Mouse (Mus musculus) c-Kit-positive CD71-positive TER-119-positive erythroid progenitor cells, embryonic 14.5 days (primary cell): Measurements from ENCODE around the gene Phb2.

Source experiments
- DNase-seq: peaks from one replicate; pipeline ENCODE4 v3.0.0-alpha.2; 2013; ENCODE audit warnings: low spot score

Phb2 gene

GRCm38 (mm10) chr6:124722876-124723473, 10.8 kb downstream of the Phb2 start:
- no peak for DNase-seq

GRCm38 (mm10) chr6:124723541-124723940, 11.4 kb downstream of the Phb2 start:
- no peak for DNase-seq

GRCm38 (mm10) chr6:124724472-124724871, 12.3 kb downstream of the Phb2 start:
- DNase-seq = no peak

GRCm38 (mm10) chr6:124728621-124729020, 16.5 kb downstream of the Phb2 start:
- DNase-seq = no peak

GRCm38 (mm10) chr6:124729850-124730705, 17.9 kb downstream of the Phb2 start:
- DNase-seq = no peak

GRCm38 (mm10) chr6:124731038-124731437, 18.9 kb downstream of the Phb2 start:
- DNase-seq = no peak

- no peak for DNase-seq
These were observed 20.6 kb downstream of the Phb2 start for GRCm38 (mm10) chr6:124732476-124733370.

- DNase-seq = no peak
These were observed 22.3 kb downstream of the Phb2 start for GRCm38 (mm10) chr6:124734417-124734816.

- DNase-seq = no peak
These were observed 24.9 kb downstream of the Phb2 start for GRCm38 (mm10) chr6:124737040-124737439.

- DNase-seq = no peak
These were observed 26.4 kb downstream of the Phb2 start, which contains the start of gene Ptpn6 for GRCm38 (mm10) chr6:124738511-124739023. TSS of gene Ptpn6 (minus strand) at chr6:124738714.

GRCm38 (mm10) chr6:124739231-124739796, 27.2 kb downstream of the Phb2 start:
- DNase-seq = no peak

GRCm38 (mm10) chr6:124740211-124740887, 28.2 kb downstream of the Phb2 start:
- peak; percentile 64 for DNase-seq

GRCm38 (mm10) chr6:124740888-124741761, 29.0 kb downstream of the Phb2 start, which contains the start of gene Grcc10:
TSS of gene Grcc10 (minus strand) at chr6:124741374.
- DNase-seq = peak; percentile 87

- no peak for DNase-seq
These were observed 29.7 kb downstream of the Phb2 start for GRCm38 (mm10) chr6:124741842-124742241.

GRCm38 (mm10) chr6:124742839-124743514, 30.8 kb downstream of the Phb2 start:
- no peak for DNase-seq

- no peak for DNase-seq
These were observed 31.5 kb downstream of the Phb2 start for GRCm38 (mm10) chr6:124743647-124744046.

GRCm38 (mm10) chr6:124744755-124745321, 32.7 kb downstream of the Phb2 start:
- no peak for DNase-seq

GRCm38 (mm10) chr6:124745490-124746295, 33.6 kb downstream of the Phb2 start:
- peak; percentile 93 for DNase-seq
